In genomic region chr4:111597249-111597661, GRCm38 (mm10) we compare ENCODE assay signal across 9 mouse cellular contexts.
DNase-seq lines count a peak whose midpoint lies in the region; ATAC-seq and TF ChIP-seq lines count a peak whose summit lies in the region.
"Had no signal": no experiment of that assay in that cellular context is flagged by ENCODE, and none has a peak within 500 bp of the region (broad histone marks: within the 10 kb centered on the region; RNA-seq: fewer than 3 reads in every experiment).

No protein-coding gene starts in this region.

- H3K4me1 ChIP-seq in heart, embryonic 13.5 days, result peaks cover 28% of the 10 kb centered on the region

- ATAC-seq in heart, embryonic 13.5 days (ENCODE audit: extremely low read depth, insufficient number of reproducible peaks, low FRiP score, low TSS enrichment), result peak; percentile 25; the same call in 1 of the 2 replicates

- H3K9ac ChIP-seq in heart, embryonic 13.5 days, result no peak overlapping the region

- no peak overlapping the region for H3K4me2 ChIP-seq in heart, embryonic 13.5 days

- peak; percentile 7 for DNase-seq in gastrocnemius, postnatal 10 days
- DNase-seq in gastrocnemius, adult 2 months, result no peak
- peak; percentile 46 for DNase-seq in adrenal gland, postnatal 25 days
- DNase-seq in left cerebral cortex, postnatal 14 days (ENCODE audit: low spot score in 2 of 2), result peak; percentile 33 to 50
- peak; percentile 31 for DNase-seq in ovary, postnatal 36 days (ENCODE audit: low spot score)
- no peak for DNase-seq in liver
- no peak for DNase-seq in urinary bladder, postnatal 4 days (ENCODE audit: low spot score in 2 of 2)

- H3K27me3 ChIP-seq in heart, embryonic 13.5 days (replicated peaks), result no peaks in the 10 kb centered on the region
- H3K27me3 ChIP-seq: CH12.LX had no signal

- 83% methylated on average over 2 of the region's 2 CpGs for WGBS in heart, embryonic 13.5 days

- no peak overlapping the region for H3K4me3 ChIP-seq in gastrocnemius, adult 2 months
- no peak overlapping the region for H3K4me3 ChIP-seq in heart, embryonic 13.5 days

- no peak for TF ChIP-seq CTCF in gastrocnemius, adult 2 months (IDR thresholded peaks at IDR 0.05)

- no peaks in the 10 kb centered on the region for H3K36me3 ChIP-seq in heart, embryonic 13.5 days

- no peaks in the 10 kb centered on the region for H3K9me3 ChIP-seq in heart, embryonic 13.5 days

- intact Hi-C loops in gastrocnemius, adult 2 months (cut with DNase I), result no loop called here
- intact Hi-C loops in left cerebral cortex, postnatal 14 days (cut with DNase I), result no loop called here

- no peak overlapping the region for H3K27ac ChIP-seq in gastrocnemius, adult 2 months
- H3K27ac ChIP-seq in heart, embryonic 13.5 days (replicated peaks), result no peak overlapping the region; the same call in 1 of the 2 replicates

Comparison
In these comparisons a context has a peak if more than half of its experiments do, and no peak if none do; other contexts are left out.
1. DNase-seq: peak in gastrocnemius, postnatal 10 days (single experiment), adrenal gland, postnatal 25 days (single experiment), left cerebral cortex, postnatal 14 days (2 of 2) and ovary, postnatal 36 days (single experiment); none in gastrocnemius, adult 2 months (single experiment), liver (single experiment) and urinary bladder, postnatal 4 days (0 of 2).